Mouse (Mus musculus) heart, postnatal 0 days (tissue): ENCODE measurements around the gene Rdh13. TPM values are rescaled to one million over a fixed set of nuclear protein-coding genes. Genes with fewer than 3 reads are reported as not detected.

Experiments
- ATAC-seq: fragments of 200-750 bp; cut with Nextera tagmentation; 2 replicates; pipeline ENCODE4 v1.8.0; 2017; ENCODE audit warnings: low read depth, moderate number of reproducible peaks, moderate library complexity; ENCODE audit not compliant: insufficient read depth
- DNase-seq: peaks from one replicate; pipeline ENCODE4 v3.0.0-alpha.2; 2016; ENCODE audit warnings: low spot score
- H3K27ac ChIP-seq: fragments of 300-500 bp; sonication (generic); 2 replicates; pipeline ENCODE4 v1.5.1; 2014; ENCODE audit warnings: low read depth, mild to moderate bottlenecking
- H3K27me3 ChIP-seq: fragments of 300-500 bp; sonication (generic); 2 replicates; pipeline ENCODE4 v1.6.1; 2014; ENCODE audit warnings: low read length, mixed read lengths; ENCODE audit not compliant: control insufficient read depth, insufficient read depth
- H3K36me3 ChIP-seq: fragments of 300-500 bp; sonication (generic); replicated peaks from 2 replicates; pipeline ENCODE4 v1.6.1; 2014; ENCODE audit warnings: low read length, mixed read lengths; ENCODE audit not compliant: control insufficient read depth, insufficient read depth
- H3K4me1 ChIP-seq: fragments of 300-500 bp; sonication (generic); 2 replicates; pipeline ENCODE4 v1.6.1; 2014; ENCODE audit warnings: antibody characterized with exemption; ENCODE audit not compliant: control insufficient read depth, insufficient read depth
- H3K4me2 ChIP-seq: fragments of 300-500 bp; sonication (generic); 2 replicates; pipeline ENCODE4 v1.6.1; 2014; ENCODE audit warnings: low read depth, mild to moderate bottlenecking, low read length, moderate library complexity
- H3K4me3 ChIP-seq: fragments of 300-500 bp; sonication (generic); 2 replicates; pipeline ENCODE4 v1.5.1; 2014; ENCODE audit warnings: low read depth, low read length
- H3K9ac ChIP-seq: fragments of 300-500 bp; sonication (generic); replicated peaks from 2 replicates; pipeline ENCODE4 v1.6.1; 2014; ENCODE audit warnings: low read depth, low read length, mixed read lengths
- H3K9me3 ChIP-seq: fragments of 300-500 bp; sonication (generic); replicated peaks from 2 replicates; pipeline ENCODE4 v1.6.1; 2016; ENCODE audit warnings: low read length; ENCODE audit not compliant: control insufficient read depth
- CTCF ChIP-seq: IDR thresholded peaks from 2 replicates; pipeline ENCODE4 v1.5.1; 2016; ENCODE audit warnings: antibody characterized with exemption, control low read depth, low read depth
- EP300 ChIP-seq: IDR thresholded peaks from 2 replicates; pipeline ENCODE4 v1.6.1; 2016; ENCODE audit warnings: antibody characterized with exemption, low read depth
- WGBS: fragments of 180-500 bp; shearing (Covaris S2); extraction: QIAGEN DNeasy Blood & Tissue Kit; methylation state at CpG from one replicate; pipeline ENCODE4 v1.1.7; 2014; 5-methylcytosine and 5-hydroxymethylcytosine counted together
- polyA plus RNA-seq: library from polyadenylated mRNA; unstranded; fragments of >200 nt; fragmentation: Nextera tagmentation; extraction: Ambion mirVana; gene quantifications from 2 replicates; pipeline ENCODE4 v1.2.1, GENCODE M21; 2015
- total RNA-seq: library from RNA; depleted of rRNA; stranded (reverse); fragments of >200 nt; gene quantifications from 2 replicates; pipeline ENCODE4 v1.2.3, GENCODE M21; 2014; ENCODE audit warnings: low replicate concordance

The Rdh13 gene
- total and polyA plus RNA-seq, 2 experiments from 2014 or later, result 28.0 to 70.3 TPM

- H3K9ac ChIP-seq, result no peak overlapping the region
- H3K9me3 ChIP-seq, result no peaks in the 10 kb centered on the region
- peaks cover 10% of the 10 kb centered on the region for H3K4me1 ChIP-seq
- no peaks in the 10 kb centered on the region for H3K27me3 ChIP-seq
- DNase-seq (no peak), ATAC-seq (no peak)
- H3K27ac ChIP-seq, result no peak overlapping the region
- 27% methylated on average over 6 of the region's 6 CpGs for WGBS
- H3K4me3 ChIP-seq, result no peak overlapping the region
- no peak overlapping the region for H3K4me2 ChIP-seq
- peak; percentile 76 for TF ChIP-seq CTCF
- no peak for TF ChIP-seq EP300
- peaks cover 40% of the 10 kb centered on the region for H3K36me3 ChIP-seq
Observed at GRCm38 (mm10) chr7:4479674-4480073, 34.2 kb upstream of the Rdh13 start.

- Histone ChIP-seq H3K4me2 (peak overlapping the region; percentile 98), H3K9me3 (no peaks in the 10 kb centered on the region), H3K27ac (peak overlapping the region; percentile 92), H3K4me3 (peak overlapping the region; percentile 61), H3K27me3 (0 out of 2 replicates have a peak, but pooled peaks cover 4% of the 10 kb centered on the region), H3K9ac (peak overlapping the region; percentile 69), H3K36me3 (peaks cover 32% of the 10 kb centered on the region), H3K4me1 (peaks cover 10% of the 10 kb centered on the region)
- TF ChIP-seq EP300, result no peak
- TF ChIP-seq CTCF, result no peak
- 3% methylated on average over 16 of the region's 16 CpGs for WGBS
- DNase-seq (no peak), ATAC-seq (peak; percentile 2; the same call in 1 of the 2 replicates)
Observed at GRCm38 (mm10) chr7:4478796-4479291, 33.4 kb upstream of the Rdh13 start.

- Histone ChIP-seq H3K9ac (peak overlapping the region; percentile 69), H3K4me2 (peak overlapping the region; percentile 98), H3K9me3 (no peaks in the 10 kb centered on the region), H3K36me3 (peaks cover 25% of the 10 kb centered on the region), H3K4me1 (peaks cover 10% of the 10 kb centered on the region), H3K4me3 (peak overlapping the region; percentile 61), H3K27me3 (0 out of 2 replicates have a peak, but pooled peaks cover 6% of the 10 kb centered on the region), H3K27ac (peak overlapping the region; percentile 92)
- ATAC-seq (peak; percentile 94), DNase-seq (peak; percentile 95)
- 3% methylated on average over 39 of the region's 39 CpGs for WGBS
- TF ChIP-seq EP300, result 0 out of 2 replicates have a peak, but pooled peaks have one; percentile 20
- 0 out of 2 replicates have a peak, but pooled peaks have one; percentile 7 for TF ChIP-seq CTCF
Observed at GRCm38 (mm10) chr7:4478021-4478795, 32.8 kb upstream of the Rdh13 start.

- WGBS, result 14% methylated on average over 19 of the region's 19 CpGs
- no peak overlapping the region for H3K27ac ChIP-seq
- H3K4me2 ChIP-seq, result no peak overlapping the region
- peaks cover 2% of the 10 kb centered on the region for H3K4me1 ChIP-seq
- no peak for ATAC-seq
- H3K27me3 ChIP-seq, result peaks cover 23% of the 10 kb centered on the region
- no peaks in the 10 kb centered on the region for H3K36me3 ChIP-seq
- no peak for DNase-seq
- TF ChIP-seq CTCF (no peak), EP300 (no peak)
- no peak overlapping the region for H3K4me3 ChIP-seq
- H3K9me3 ChIP-seq, result no peaks in the 10 kb centered on the region
- H3K9ac ChIP-seq, result no peak overlapping the region
Observed at GRCm38 (mm10) chr7:4473940-4474339, 28.5 kb upstream of the Rdh13 start.

- Histone ChIP-seq H3K27me3 (peaks cover 23% of the 10 kb centered on the region), H3K9me3 (no peaks in the 10 kb centered on the region), H3K36me3 (no peaks in the 10 kb centered on the region), H3K4me2 (peak overlapping the region; percentile 61), H3K9ac (no peak overlapping the region; the same call in 1 of the 2 replicates), H3K4me1 (no peaks in the 10 kb centered on the region), H3K4me3 (peak overlapping the region; percentile 43), H3K27ac (no peak overlapping the region)
- WGBS, result 1% methylated on average over 23 of the region's 24 CpGs
- DNase-seq (peak; percentile 62), ATAC-seq (peak; percentile 82)
- TF ChIP-seq CTCF (peak; percentile 79), EP300 (no peak)
Observed at GRCm38 (mm10) chr7:4471179-4471555, 25.7 kb upstream of the Rdh13 start.
